Mouse (Mus musculus) gastrocnemius, adult 8-10 months (tissue): ENCODE measurements at regions not wholly inside any gene's neighbourhood (a gene's known extent, or its start where the extent isn't known, plus 50 kb on each side); places are given as distances from the start of the nearest gene placed in this dataset.

ENCODE experiments used
- DNase-seq, 2 experiments: peaks; one replicate each; pipeline ENCODE4 v3.0.0; 2022; ENCODE audit warnings: low spot score in 2 of 2

- DNase-seq, result no peak
These were observed 180.0 kb downstream of the Gm12728 start for GRCm38 (mm10) chr4:105969628-105970027.

DNA sequence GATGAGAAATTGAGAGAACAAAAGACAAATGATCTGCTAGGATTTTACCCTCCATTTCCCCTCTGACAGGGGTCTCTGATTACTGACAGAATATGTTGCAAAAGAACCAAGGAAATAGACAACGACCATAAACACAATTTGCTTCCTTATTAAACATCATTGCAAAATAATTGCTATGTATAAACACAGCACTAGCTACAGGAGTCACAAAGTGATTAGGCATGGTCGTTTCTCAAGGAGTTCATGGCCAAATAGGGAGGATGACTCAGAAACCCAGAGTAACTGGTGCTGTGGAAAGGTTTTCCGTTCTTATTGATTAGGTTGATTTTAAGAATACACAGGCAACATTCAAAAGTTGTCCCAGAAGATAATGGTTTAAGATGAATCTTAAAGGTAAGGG, 180.4 kb downstream of the Gm12728 start:
- no peak for DNase-seq

- DNase-seq, result no peak
These were observed 183.1 kb downstream of the Gm12728 start for GRCm38 (mm10) chr4:105972736-105973135.

DNA sequence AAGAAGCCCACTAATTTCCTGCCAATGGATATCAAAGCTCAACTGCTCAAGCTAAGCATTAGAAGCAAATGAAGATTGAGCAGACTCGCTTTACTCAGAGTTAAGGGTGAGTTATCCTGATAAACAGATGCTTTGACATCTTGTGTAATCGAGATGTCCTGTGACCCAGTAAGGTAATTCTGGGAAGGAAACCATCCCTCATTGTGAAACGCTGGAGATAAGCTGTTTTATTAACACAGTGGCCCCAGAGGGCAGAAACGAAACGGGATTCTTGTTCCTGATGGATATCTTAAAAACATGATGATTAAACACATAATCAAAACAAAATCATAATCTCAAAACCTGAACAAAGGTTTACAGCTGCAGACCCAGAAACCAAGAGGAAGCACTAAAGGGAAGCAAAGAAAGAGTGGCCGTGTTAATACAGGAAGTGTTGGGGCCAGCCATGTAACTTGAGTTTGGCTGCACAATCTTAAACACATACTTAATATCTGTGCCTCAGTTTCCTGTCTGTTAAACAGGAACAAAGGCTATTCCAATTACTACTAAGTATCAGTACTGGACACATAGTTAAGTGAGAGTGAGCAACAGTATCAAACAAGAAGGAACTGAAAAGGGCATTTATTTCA, 184.2 kb downstream of the Gm12728 start:
- no peak for DNase-seq

- no peak for DNase-seq
These were observed 185.3 kb downstream of the Gm12728 start for GRCm38 (mm10) chr4:105974948-105975347.

- no peak for DNase-seq
These were observed 189.4 kb downstream of the Gm12728 start for GRCm38 (mm10) chr4:105979048-105979447.

- DNase-seq, result peak in 1 of 2 experiments; percentile 8
These were observed 193.3 kb downstream of the Gm12728 start for GRCm38 (mm10) chr4:105983018-105983417.

- DNase-seq, result no peak
These were observed 198.4 kb downstream of the Gm12728 start for GRCm38 (mm10) chr4:105987963-105988602.

- DNase-seq, result no peak
These were observed 203.0 kb downstream of the Gm12728 start for GRCm38 (mm10) chr4:105992581-105993127.

DNA sequence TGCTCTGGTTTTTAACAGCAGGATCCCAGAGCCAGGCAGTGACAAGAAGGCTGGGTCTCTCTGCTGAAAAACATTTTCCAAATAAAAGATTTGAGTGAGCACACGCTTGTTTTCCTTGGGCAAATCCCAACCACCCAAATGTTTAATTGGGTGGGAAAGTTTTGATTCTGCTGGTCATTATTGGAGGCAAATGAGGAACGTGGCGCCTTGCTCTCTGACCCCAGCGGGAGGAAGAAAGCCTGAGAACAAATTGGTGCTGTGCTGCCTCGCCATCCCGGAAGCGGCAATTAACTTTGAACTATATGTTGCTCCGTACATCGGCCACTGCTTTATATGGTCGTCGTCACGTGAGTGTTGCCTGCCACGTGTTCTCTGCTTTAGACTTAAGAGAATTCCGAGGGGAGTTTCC, 204.7 kb downstream of the Gm12728 start:
- no peak for DNase-seq

GRCm38 (mm10) chr4:105996060-105996459, 206.4 kb downstream of the Gm12728 start:
- no peak for DNase-seq

- DNase-seq, result no peak
These were observed 207.4 kb downstream of the Gm12728 start for GRCm38 (mm10) chr4:105996893-105997630.

DNA sequence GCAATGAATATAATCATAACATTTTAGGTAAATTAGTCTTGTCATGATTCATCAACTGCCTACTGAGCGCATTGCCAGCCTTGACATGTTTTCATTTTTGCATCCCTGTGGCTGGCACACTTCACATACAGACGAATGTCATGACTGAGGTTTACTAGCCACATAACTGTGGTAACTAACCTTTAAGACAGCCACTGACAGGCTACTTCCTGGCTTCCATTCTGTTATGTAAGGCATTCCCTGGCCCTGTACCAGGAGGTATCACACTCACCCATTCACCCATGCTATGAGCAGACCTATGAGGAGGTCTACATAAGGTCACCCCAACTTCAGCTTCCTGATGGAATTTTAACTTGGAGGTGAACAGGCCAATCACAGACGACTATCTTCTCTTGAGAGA, 212.8 kb downstream of the Gm12728 start:
- no peak for DNase-seq

DNA sequence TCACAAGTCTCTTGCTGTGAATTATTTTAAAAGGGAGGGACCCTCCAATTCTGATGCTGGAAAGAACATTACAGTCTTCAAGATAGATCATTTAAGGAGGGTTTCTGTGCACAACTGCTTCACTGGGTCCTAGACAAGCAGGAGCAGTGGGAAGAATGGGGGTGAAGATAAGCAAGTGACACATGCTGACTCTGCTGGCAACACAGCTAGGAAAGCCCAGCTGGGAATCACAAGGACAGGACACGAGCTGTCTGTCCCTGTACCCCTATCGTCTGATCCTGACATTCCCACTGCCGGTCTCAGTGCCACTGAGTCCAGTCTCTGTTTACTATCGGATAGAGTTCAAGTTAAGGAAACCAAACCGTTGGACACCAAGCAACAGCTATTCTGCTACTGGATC, 216.3 kb downstream of the Gm12728 start:
- no peak for DNase-seq

DNA sequence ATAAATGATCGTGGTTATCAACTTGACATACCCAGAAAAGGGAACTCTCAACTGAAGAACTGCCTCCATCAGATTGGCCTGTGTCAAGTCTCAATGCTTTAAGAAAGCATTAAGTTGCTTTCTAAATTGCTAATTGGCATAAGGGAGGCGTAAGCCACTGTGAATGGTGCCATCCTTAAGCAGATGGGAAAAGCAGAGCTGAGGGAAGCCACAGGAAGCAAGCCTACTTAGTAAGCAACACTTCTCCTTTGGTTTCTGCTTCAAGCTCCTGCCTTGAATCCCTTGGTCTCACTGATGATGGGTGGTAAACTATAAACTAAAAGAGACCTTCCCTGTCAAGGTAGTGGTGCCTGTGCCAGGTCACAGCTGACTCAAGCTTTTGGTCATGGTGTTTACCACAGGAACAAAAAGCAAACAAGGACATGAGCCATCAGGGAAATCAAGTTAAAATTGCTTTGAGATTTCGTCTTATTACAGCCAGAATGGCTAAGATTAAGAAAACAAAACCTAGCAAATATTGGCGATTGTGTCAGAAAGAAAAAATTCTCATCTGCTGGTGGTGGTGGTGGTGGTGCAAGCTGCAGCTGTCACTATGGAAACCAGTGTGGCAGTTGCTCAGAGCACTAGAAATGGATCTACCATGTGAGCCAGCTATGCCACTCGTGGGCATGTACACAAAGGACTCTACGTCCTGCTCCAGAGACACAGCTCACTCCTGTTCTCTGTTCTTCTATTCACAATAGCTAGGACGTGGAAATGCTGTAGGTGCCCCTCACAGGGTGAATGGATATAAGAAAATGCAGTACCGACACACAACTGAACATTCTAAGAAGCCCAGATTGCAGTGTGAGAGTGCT, 217.9 kb downstream of the Gm12728 start:
- DNase-seq, result no peak

GRCm38 (mm10) chr4:106017065-106017646, 227.5 kb downstream of the Gm12728 start:
- peak in 1 of 2 experiments; percentile 24 for DNase-seq

GRCm38 (mm10) chr4:106018936-106019335, 229.3 kb downstream of the Gm12728 start:
- DNase-seq, result no peak

- no peak for DNase-seq
These were observed 230.7 kb downstream of the Gm12728 start for GRCm38 (mm10) chr4:106020338-106020737.

DNA sequence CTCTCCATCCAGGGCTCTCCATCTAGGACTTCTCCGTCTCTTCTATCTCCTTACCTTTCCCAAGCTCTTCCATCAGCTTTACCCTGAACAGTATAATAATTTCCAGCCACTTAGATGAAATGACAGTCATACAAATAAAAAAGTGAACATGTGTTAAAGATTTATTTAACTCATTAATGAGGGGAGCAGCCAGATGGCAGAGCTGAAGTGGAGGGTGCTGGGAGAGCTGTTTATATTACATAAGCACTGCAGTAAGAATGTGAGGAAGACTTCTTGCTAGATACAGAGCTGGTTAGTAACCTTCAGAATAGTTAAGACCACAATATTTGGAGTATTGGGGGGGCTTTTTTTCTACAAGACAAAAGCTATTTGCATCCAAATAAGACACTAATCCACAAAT, 234.9 kb downstream of the Gm12728 start:
- no peak for DNase-seq

DNA sequence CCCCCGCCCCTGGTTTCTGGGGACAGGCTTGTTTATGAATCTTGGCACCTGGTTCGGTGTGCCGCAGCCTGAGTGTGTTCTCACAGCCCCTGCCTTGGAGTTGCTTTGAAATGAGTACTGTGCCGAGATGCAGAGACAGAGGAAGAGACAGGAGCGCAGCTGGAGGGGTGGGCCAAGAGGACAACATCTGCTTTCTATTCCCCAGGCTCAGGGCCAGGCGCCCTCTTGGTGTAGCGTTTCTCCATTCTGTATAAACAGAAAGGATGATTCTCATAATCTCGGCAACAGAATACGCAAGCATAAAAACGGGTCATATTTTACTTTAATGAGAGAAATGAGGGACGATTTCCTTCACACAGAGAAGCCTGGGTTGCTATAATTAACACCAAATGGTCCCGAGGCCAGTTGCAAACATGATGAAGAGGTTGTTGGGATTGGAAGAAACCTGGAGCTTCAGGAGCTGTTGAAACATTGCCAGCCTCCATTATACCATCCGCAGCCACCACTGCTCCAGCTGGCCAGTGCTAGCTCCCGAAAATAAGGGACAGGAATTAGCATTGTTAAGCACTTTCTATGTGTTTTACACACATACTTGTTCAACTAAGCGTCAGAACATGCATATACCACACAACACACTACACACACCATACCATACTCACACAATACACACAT, 236.4 kb downstream of the Gm12728 start:
- DNase-seq, result peak; percentile 25 to 60
